Mouse (Mus musculus): ENCODE data around the gene Stk32b. TPM values are rescaled to one million over a fixed set of nuclear protein-coding genes. Genes with fewer than 3 reads are reported as not detected.

The Stk32b gene
- polyA plus RNA-seq, 1 experiment, result 0.07 TPM

GRCm38 (mm10) chr5:37692759-37693158 lies 24.2 kb downstream of the Stk32b start:
- TF ChIP-seq POLR2A (IDR thresholded peaks at IDR 0.05; ENCODE audit: borderline replicate concordance, extremely low read depth, low read depth, low read length), result no peak
- no peak for TF ChIP-seq CTCF (IDR thresholded peaks at IDR 0.05; ENCODE audit: insufficient read depth, low read length)
- no peak for DNase-seq
- no peak overlapping the region for H3K4me3 ChIP-seq (replicated peaks; ENCODE audit: extremely low read depth, low read depth, low read length)
- 58% methylated on average over 3 of the region's 3 CpGs for WGBS
- no peaks in the 10 kb centered on the region for H3K4me1 ChIP-seq (ENCODE audit: control insufficient read depth, insufficient read depth, low read length)

- Histone ChIP-seq H3K4me1 (ENCODE audit: control insufficient read depth, insufficient read depth, low read length) (no peaks in the 10 kb centered on the region), H3K4me3 (replicated peaks; ENCODE audit: extremely low read depth, low read depth, low read length) (no peak overlapping the region)
- DNase-seq, result no peak
- WGBS, result 79% methylated on average over 7 of the region's 7 CpGs
- TF ChIP-seq POLR2A (IDR thresholded peaks at IDR 0.05; ENCODE audit: borderline replicate concordance, extremely low read depth, low read depth, low read length) (no peak), CTCF (IDR thresholded peaks at IDR 0.05; ENCODE audit: insufficient read depth, low read length) (no peak)
These were observed 46.2 kb downstream of the Stk32b start for GRCm38 (mm10) chr5:37670781-37671180.

GRCm38 (mm10) chr5:37664962-37665361 lies 52.0 kb downstream of the Stk32b start:
- TF ChIP-seq CTCF (IDR thresholded peaks at IDR 0.05; ENCODE audit: insufficient read depth, low read length) (no peak), POLR2A (IDR thresholded peaks at IDR 0.05; ENCODE audit: borderline replicate concordance, extremely low read depth, low read depth, low read length) (no peak)
- no peak overlapping the region for H3K4me3 ChIP-seq (replicated peaks; ENCODE audit: extremely low read depth, low read depth, low read length)
- no peak for DNase-seq
- WGBS, result 77% methylated on average over 3 of the region's 3 CpGs
- H3K4me1 ChIP-seq (ENCODE audit: control insufficient read depth, insufficient read depth, low read length), result no peaks in the 10 kb centered on the region

- no peak for DNase-seq
- 87% methylated on average over 4 of the region's 4 CpGs for WGBS
- TF ChIP-seq CTCF (IDR thresholded peaks at IDR 0.05; ENCODE audit: insufficient read depth, low read length) (no peak), POLR2A (IDR thresholded peaks at IDR 0.05; ENCODE audit: borderline replicate concordance, extremely low read depth, low read depth, low read length) (no peak)
- Histone ChIP-seq H3K4me3 (replicated peaks; ENCODE audit: extremely low read depth, low read depth, low read length) (no peak overlapping the region), H3K4me1 (ENCODE audit: control insufficient read depth, insufficient read depth, low read length) (no peaks in the 10 kb centered on the region)
These were observed 57.8 kb downstream of the Stk32b start for GRCm38 (mm10) chr5:37659177-37659576.

- Histone ChIP-seq H3K4me3 (replicated peaks; ENCODE audit: extremely low read depth, low read depth, low read length) (no peak overlapping the region), H3K4me1 (ENCODE audit: control insufficient read depth, insufficient read depth, low read length) (no peaks in the 10 kb centered on the region)
- 79% methylated on average over 6 of the region's 6 CpGs for WGBS
- no peak for DNase-seq
- TF ChIP-seq CTCF (IDR thresholded peaks at IDR 0.05; ENCODE audit: insufficient read depth, low read length) (no peak), POLR2A (IDR thresholded peaks at IDR 0.05; ENCODE audit: borderline replicate concordance, extremely low read depth, low read depth, low read length) (no peak)
These were observed 59.2 kb downstream of the Stk32b start for GRCm38 (mm10) chr5:37657741-37658140.

DNA sequence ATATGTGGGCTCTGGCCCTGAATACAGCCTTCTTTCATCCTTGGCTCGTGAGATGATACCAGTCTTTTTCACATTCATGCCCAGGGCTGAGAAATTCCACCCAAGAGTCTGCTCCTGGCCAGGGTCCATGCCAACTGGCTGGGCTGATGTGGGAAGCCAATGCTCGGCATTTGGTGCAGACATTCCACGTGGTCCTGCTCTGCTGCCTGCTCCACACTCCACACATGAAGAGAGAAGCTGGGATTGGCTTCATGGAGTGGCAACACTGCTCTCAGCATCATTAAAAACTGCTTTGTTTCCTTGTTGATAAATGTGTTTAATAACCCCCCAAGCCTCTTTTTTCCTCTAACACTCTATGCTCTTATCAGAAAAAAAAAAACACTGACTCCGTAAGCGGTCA lies 61.8 kb downstream of the Stk32b start:
- 73% methylated on average over 5 of the region's 5 CpGs for WGBS
- DNase-seq, result no peak
- Histone ChIP-seq H3K4me3 (replicated peaks; ENCODE audit: extremely low read depth, low read depth, low read length) (no peak overlapping the region), H3K4me1 (ENCODE audit: control insufficient read depth, insufficient read depth, low read length) (no peaks in the 10 kb centered on the region)
- TF ChIP-seq CTCF (IDR thresholded peaks at IDR 0.05; ENCODE audit: insufficient read depth, low read length) (no peak), POLR2A (IDR thresholded peaks at IDR 0.05; ENCODE audit: borderline replicate concordance, extremely low read depth, low read depth, low read length) (no peak)

GRCm38 (mm10) chr5:37650681-37651211 lies 66.2 kb downstream of the Stk32b start:
- H3K4me3 ChIP-seq (replicated peaks; ENCODE audit: extremely low read depth, low read depth, low read length), result no peak overlapping the region
- WGBS, result 54% methylated on average over 10 of the region's 10 CpGs
- DNase-seq, result no peak
- TF ChIP-seq POLR2A (IDR thresholded peaks at IDR 0.05; ENCODE audit: borderline replicate concordance, extremely low read depth, low read depth, low read length) (no peak), CTCF (IDR thresholded peaks at IDR 0.05; ENCODE audit: insufficient read depth, low read length) (no peak)
- no peaks in the 10 kb centered on the region for H3K4me1 ChIP-seq (ENCODE audit: control insufficient read depth, insufficient read depth, low read length)

GRCm38 (mm10) chr5:37650089-37650601 lies 66.8 kb downstream of the Stk32b start:
- no peak overlapping the region for H3K4me3 ChIP-seq (replicated peaks; ENCODE audit: extremely low read depth, low read depth, low read length)
- WGBS, result 59% methylated on average over 1 of the region's 1 CpGs
- TF ChIP-seq POLR2A (IDR thresholded peaks at IDR 0.05; ENCODE audit: borderline replicate concordance, extremely low read depth, low read depth, low read length) (no peak), CTCF (IDR thresholded peaks at IDR 0.05; ENCODE audit: insufficient read depth, low read length) (no peak)
- H3K4me1 ChIP-seq (ENCODE audit: control insufficient read depth, insufficient read depth, low read length), result no peaks in the 10 kb centered on the region
- no peak for DNase-seq

- TF ChIP-seq POLR2A (IDR thresholded peaks at IDR 0.05; ENCODE audit: borderline replicate concordance, extremely low read depth, low read depth, low read length) (no peak), CTCF (IDR thresholded peaks at IDR 0.05; ENCODE audit: insufficient read depth, low read length) (no peak)
- no peak for DNase-seq
- Histone ChIP-seq H3K4me1 (ENCODE audit: control insufficient read depth, insufficient read depth, low read length) (no peaks in the 10 kb centered on the region), H3K4me3 (replicated peaks; ENCODE audit: extremely low read depth, low read depth, low read length) (no peak overlapping the region)
- 74% methylated on average over 7 of the region's 7 CpGs for WGBS
These were observed 72.9 kb downstream of the Stk32b start for GRCm38 (mm10) chr5:37644082-37644481.

GRCm38 (mm10) chr5:37642486-37642885 lies 74.5 kb downstream of the Stk32b start:
- no peak for DNase-seq
- 76% methylated on average over 7 of the region's 7 CpGs for WGBS
- Histone ChIP-seq H3K4me3 (replicated peaks; ENCODE audit: extremely low read depth, low read depth, low read length) (no peak overlapping the region), H3K4me1 (ENCODE audit: control insufficient read depth, insufficient read depth, low read length) (no peaks in the 10 kb centered on the region)
- TF ChIP-seq CTCF (IDR thresholded peaks at IDR 0.05; ENCODE audit: insufficient read depth, low read length) (no peak), POLR2A (IDR thresholded peaks at IDR 0.05; ENCODE audit: borderline replicate concordance, extremely low read depth, low read depth, low read length) (no peak)
